Mouse (Mus musculus) CD4-positive helper T cell, adult 2 months (primary cell): ENCODE measurements around the gene Msi2.

Source experiments
- DNase-seq: peaks from one replicate; pipeline ENCODE4 v3.0.0-alpha.2; 2012; ENCODE audit warnings: low read depth, missing footprints, low spot score

Msi2 gene

GRCm38 (mm10) chr11:88564363-88564762 lies 153.9 kb downstream of the Msi2 start:
- no peak for DNase-seq

- DNase-seq = no peak
Measured at GRCm38 (mm10) chr11:88561191-88561590, 157.1 kb downstream of the Msi2 start.

DNA sequence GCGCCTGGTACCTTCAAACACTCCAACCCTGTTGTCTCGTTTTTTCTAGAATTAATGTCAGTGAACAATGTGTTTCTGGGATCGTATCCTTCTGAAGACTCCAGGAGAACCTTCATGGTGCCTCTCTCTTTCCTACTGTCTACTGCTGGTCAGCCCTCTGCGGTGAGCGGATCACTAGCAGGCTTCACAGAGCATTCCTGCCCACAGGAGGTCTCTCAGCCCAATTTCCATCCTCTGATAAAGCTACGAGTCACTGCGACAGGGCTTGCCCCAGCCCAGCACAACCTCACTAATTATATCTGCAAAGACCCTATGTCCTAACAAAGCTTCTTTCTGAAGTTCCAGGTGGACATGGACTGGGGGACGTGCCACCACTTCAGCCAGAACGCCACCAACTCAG lies 157.7 kb downstream of the Msi2 start:
- DNase-seq = no peak

GRCm38 (mm10) chr11:88559365-88559970 lies 158.8 kb downstream of the Msi2 start:
- no peak for DNase-seq

DNA sequence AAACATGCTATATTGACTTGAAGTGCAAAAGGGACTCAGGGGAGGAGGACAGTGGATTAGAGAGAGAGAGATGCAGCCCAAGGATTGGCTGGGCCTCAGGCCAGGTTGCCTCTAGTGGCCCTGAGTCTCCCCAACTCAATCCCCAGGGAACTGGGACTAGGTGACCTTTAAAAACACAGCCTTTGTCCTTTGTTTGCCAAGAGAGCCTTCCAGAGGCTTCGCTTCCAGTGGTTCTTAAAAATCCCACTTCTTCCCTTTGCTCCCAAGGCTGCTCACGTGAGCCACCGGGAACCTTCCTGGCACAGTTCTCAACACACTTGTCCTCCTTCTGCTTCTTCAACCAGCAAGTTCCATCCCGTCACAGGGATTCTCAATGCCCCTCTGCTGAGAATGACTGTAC lies 159.6 kb downstream of the Msi2 start:
- no peak for DNase-seq

- DNase-seq = no peak
Measured at GRCm38 (mm10) chr11:88557828-88558580, 160.3 kb downstream of the Msi2 start.

DNA sequence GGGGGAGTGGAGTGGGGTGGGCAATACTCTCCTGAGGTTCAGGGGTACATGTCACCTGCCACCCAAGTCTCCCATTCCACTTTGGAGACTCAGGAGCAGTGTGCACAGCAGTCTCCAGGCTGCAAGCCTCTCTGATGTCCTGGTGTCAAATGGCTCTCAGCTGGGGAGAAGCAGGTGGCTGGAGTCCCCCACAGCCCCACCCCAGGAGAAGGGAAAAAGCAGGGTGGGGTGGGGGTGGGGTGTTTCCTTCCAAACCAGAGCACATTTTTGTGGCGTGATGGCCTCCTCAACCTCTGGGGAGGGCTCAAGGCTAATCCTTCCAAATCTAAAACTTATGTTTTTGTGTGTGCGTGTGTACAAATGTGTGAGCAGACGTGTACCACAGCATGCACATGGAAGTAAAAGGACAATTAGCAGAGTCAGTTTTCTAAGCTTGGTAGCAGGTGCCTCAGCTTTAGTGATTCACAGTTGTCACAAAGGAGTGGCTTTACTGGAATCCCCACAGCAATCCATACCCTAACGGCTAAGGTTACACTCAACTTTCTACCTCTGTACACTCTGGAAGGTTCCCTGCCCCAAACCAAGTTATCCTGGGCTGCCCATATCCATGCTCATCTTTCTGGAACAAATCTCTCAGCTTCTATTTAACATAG lies 161.1 kb downstream of the Msi2 start:
- DNase-seq = no peak

GRCm38 (mm10) chr11:88555902-88556549 lies 162.3 kb downstream of the Msi2 start:
- DNase-seq = peak; percentile 45

DNA sequence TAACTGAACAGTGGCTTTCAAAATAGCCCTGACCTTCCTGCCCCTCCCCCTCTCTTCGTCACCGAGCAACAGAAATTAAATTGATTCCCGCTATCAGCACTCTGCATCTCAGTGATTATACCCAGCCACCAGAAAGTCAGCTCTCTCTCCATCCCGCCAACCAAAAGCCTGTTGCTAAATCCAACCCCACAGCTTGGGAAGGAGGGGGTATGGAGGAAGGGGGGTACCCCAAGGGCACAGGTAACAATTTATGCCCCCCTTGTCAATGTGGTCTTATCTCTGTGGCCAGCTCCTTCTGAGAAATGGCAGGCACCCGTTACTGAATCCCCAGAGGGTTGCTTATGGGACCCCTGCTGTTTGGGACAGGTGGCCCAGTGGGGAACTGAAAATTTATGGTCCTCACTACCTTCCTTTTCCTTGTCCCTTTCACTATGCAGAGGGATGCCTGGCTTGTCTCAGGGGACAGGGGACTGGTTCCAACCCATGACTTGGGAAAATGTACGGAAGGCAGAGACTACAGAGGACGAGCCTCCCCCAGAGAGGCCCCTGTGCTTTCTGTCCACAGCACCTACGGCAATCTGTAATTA lies 163.0 kb downstream of the Msi2 start:
- DNase-seq = no peak

DNA sequence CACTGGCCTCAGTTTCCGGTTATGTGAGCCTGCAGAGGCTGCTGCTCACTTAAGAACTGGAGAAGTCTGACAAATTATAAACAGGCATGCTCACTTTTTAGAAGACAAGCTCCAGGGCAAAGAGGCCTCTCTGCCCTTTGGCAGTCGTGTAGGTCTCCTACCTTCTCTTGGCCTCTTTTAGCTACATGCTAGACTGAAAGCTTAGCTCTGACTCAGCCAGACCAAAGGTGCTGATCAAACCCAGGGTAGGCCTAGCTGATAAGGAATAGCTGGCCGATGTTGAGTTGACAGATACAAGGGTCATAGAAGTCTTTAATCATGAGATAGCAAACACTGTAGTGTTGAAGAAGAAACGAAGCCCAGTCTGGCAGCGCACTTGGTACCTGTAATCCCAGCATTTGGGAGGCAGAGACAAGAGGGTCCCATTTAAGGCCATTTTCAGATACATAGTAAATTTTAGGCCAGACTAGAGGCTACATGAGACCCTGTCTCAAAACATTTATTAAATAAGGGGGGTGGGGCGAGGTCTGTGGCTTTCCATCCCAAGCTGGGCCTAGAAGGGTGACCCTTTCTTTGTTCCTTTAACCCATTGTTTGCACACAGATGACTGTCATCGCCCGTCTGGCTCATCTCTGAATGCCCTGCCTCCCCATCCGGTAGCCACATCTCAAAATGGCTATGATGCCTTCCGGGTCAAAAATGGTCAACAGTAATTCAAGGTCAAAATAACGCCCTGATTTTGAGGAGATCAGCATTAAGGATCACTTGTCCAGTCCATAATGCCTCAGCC lies 164.6 kb downstream of the Msi2 start:
- no peak for DNase-seq

GRCm38 (mm10) chr11:88552987-88553386 lies 165.3 kb downstream of the Msi2 start:
- peak; percentile 86 for DNase-seq

DNA sequence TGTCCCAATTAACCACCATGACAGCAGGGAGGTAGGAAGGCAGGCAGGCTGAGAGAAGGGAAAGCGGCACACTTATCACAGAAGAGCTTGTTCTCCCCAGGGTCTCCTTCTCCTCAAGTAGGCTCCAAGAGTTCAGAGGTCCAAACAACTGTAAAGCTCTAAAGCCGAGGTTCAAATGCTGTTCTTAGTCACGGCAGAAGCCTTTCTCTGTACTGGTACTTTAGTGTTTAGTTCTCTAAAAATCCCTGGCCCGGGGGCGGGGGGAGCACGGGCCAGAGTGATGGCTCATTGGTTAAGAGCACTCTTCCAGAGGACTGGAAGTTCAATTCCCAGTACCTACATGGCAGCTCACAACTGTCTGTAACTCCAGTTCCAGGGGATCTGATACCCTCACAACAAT lies 165.9 kb downstream of the Msi2 start:
- peak; percentile 26 for DNase-seq

- peak; percentile 83 for DNase-seq
Measured at GRCm38 (mm10) chr11:88551034-88551433, 167.3 kb downstream of the Msi2 start.

GRCm38 (mm10) chr11:88550083-88550907 lies 168.0 kb downstream of the Msi2 start:
- DNase-seq = peak; percentile 58

GRCm38 (mm10) chr11:88549529-88549900 lies 168.8 kb downstream of the Msi2 start:
- no peak for DNase-seq

GRCm38 (mm10) chr11:88548832-88549528 lies 169.3 kb downstream of the Msi2 start:
- DNase-seq = no peak

GRCm38 (mm10) chr11:88548423-88548822 lies 169.9 kb downstream of the Msi2 start:
- DNase-seq = no peak

DNA sequence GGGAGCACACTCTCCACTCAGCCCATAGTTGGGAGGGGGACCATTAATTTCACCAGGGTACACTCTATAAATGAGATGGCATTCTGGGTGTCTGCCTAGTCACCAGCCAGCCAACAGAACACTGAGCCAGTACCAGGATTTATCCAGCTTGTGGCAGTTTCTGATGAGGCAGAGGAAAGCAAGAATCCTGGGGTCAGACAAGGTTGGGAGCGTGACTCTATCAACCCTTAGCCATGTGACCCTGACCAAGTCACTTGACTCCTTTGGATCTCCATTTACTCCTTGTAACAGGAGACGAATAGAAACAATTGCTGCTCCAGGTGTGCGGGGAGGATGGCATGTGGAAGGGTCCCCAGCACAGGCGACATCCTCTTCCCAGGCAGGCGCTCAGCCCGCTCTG lies 174.5 kb downstream of the Msi2 start:
- DNase-seq = no peak

DNA sequence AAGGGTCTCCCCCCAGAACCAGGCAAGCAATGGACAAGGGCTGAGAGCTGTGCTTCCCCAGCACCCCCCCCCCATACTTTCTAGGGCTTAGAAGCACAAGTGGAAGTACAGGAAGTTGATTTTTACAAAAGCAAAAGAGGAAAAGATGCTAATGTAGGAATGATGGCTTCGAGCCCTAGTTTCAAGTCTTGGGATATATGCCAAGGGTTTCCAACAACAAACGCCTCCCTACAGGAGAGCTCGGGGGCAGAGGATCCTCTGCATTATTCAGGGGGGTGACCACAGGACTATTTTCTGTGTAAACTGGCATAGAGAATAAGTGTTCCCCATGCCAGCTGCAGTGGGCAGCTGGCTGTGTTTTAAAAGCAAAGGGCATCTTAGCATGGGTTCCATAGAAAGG lies 175.5 kb downstream of the Msi2 start:
- DNase-seq = no peak
